Mouse (Mus musculus): ENCODE results near the gene Mafb. TPM values are rescaled to one million over a fixed set of nuclear protein-coding genes. Genes with fewer than 3 reads are reported as not detected.
A peak's percentile ranks its signal among the peaks of the same experiment; 100 is the strongest.

Gene Mafb
- polyA plus RNA-seq, 1 experiment from 2014 or later = 21.6 TPM

GRCm38 (mm10) chr2:160376236-160376635, 9.4 kb upstream of the Mafb start:
- WGBS = 35% methylated on average over 5 of the region's 5 CpGs
- H3K9me3 ChIP-seq = no peaks in the 10 kb centered on the region
- no peak for ATAC-seq (ENCODE audit: low FRiP score, low read depth)

DNA sequence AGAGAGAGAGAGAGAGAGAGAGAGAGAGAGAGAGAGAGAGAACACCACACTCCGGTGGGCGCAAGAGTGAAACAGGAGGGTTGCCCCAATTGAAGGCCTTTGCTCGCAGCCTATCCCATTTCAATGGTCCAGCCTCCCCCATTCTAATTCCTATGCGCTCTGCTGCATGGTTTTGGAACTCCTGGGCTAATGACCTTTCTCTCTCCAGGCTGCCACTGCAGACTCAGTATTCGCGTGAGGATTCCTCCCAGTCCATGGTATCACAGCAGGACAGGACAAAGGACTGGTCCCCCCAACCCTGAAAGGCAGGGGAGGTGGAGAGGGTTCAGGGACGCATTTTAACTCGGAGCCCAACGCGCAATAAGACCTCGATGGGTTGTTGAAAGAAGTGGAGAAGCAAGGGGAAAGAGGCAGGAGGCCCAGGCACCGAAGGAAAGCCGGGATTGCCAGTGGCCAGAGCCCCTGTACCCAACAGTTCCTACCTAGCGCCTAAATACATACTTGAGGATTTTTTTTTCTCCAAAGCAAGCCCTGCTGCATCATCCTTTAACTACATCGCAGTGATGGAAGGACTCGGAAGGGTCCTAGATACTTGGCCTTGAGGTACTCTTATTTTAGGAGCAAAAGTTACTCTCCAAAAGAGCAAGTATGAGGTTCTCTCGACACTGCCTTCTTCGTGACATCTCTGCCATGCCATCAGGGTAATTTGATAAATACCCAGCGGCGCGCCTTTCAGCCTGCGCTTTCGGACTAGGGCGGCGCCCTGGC, 3.0 kb upstream of the Mafb start:
- Histone ChIP-seq H3K4me3 (no peak overlapping the region), H3K36me3 (no peaks in the 10 kb centered on the region), H3K4me2 (replicated peaks) (peak overlapping the region; percentile 80), H3K4me1 (peaks cover 28% of the 10 kb centered on the region), H3K9me3 (no peaks in the 10 kb centered on the region), H3K27ac (no peak overlapping the region), H3K27me3 (replicated peaks) (peaks cover 84% of the 10 kb centered on the region), H3K9ac (no peak overlapping the region)
- 1% methylated on average over 25 of the region's 25 CpGs for WGBS
- no peak for ATAC-seq (ENCODE audit: low FRiP score, low read depth)

More at GRCm38 (mm10) chr2:160376236-160376635, 9.4 kb upstream of the Mafb start:
- Histone ChIP-seq H3K27ac (no peak overlapping the region), H3K9ac (no peak overlapping the region), H3K4me1 (no peaks in the 10 kb centered on the region), H3K27me3 (replicated peaks) (peaks cover 89% of the 10 kb centered on the region), H3K4me3 (no peak overlapping the region), H3K36me3 (no peaks in the 10 kb centered on the region), H3K4me2 (replicated peaks) (no peak overlapping the region)

DNA sequence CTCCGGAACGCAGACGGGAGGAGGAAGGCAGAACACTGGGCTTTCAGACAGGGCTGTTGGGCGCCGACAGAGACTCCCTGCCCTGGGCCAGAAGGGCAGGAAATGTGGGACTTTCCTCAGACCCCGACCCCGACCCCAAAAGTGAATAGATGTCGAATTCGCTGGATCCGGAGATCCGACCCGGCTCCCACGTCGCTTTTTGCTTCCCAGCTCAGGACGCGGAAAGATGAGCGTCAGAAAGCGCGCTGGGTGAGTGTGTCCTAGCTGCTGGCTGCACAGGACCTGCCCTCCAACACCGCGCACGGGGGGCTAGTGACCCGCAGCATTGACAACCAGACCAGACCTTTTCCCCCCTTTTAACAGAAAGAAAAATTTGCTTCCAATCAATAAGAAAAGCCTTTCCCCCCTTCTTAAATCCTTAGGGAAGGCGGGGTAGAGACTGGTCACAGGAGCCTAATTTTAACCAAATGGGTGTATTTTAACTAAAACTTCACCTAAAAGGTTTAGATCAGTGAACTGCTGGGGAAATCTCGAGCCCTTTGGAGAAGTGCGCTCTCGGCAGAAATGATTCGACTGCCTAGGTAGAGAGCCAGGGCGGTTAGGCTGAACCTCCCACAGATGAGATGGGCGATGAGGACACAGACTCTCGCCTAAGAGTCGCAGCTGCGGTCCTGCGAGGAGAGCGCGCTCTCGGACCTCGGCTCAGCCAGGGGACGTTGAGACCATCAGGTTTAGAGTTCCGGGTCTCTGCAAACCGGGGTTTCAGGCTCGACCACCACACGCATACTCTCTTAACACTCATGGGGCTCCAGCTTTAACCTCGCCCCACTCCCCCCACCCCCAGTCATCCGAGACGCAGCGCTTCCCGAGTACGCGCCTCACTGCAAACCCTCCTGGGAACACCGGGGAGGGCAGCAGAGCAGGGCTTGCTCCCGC, 1.8 kb upstream of the Mafb start:
- peaks cover 78% of the 10 kb centered on the region for H3K27me3 ChIP-seq (replicated peaks)
- peaks cover 28% of the 10 kb centered on the region for H3K4me1 ChIP-seq
- no peak for ATAC-seq (ENCODE audit: low FRiP score, low read depth)
- under 1% methylated on average over 52 of the region's 52 CpGs for WGBS
- no peak overlapping the region for H3K9ac ChIP-seq
- H3K4me2 ChIP-seq (replicated peaks) = peak overlapping the region; percentile 80
- no peak overlapping the region for H3K27ac ChIP-seq
- H3K36me3 ChIP-seq = no peaks in the 10 kb centered on the region
- peak overlapping the region; percentile 26; the same call in 1 of the 2 replicates for H3K4me3 ChIP-seq
- H3K9me3 ChIP-seq = no peaks in the 10 kb centered on the region

DNA sequence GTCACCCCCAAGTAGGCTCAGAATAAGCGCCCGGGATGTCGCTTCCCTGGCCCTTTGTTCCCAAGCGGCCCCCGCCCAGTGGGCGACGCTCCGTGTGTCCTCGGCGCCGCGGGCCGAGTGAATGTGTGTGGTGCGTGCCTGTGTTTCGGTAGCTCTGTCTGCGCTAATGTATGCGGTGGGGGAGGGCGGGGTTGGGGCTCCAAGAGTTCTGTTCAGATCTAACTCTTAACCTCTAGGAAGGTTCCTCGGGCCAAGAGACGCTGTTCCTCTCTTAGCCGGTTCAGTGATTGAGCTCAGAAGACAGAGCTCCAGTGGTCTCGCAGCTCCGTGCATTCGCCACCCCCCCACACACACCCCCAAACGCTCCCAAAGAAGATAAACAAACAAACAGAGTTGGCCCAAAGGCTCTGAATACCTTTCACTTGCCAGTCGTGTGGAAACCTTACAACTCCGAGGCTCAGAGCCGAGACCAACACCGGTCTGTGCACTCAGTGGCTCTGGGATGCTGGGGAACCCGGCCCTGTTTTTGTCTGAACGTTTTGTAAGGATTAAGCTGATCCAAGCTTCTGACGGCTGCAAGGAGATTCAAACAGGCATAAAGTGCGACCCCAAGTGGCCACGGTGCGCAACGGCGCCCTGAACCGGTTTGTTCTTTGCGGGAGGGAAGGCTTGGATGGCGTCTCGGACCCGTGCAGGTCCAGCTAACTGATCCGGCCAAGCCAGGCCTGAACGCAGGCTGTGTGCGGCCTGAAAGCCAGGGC, 763 bp upstream of the Mafb start:
- peak overlapping the region; percentile 80 for H3K4me2 ChIP-seq (replicated peaks)
- H3K9me3 ChIP-seq = no peaks in the 10 kb centered on the region
- H3K27ac ChIP-seq = peak overlapping the region; percentile 28
- WGBS = under 1% methylated on average over 45 of the region's 45 CpGs
- peak overlapping the region; percentile 59 for H3K4me3 ChIP-seq
- peaks cover 78% of the 10 kb centered on the region for H3K27me3 ChIP-seq (replicated peaks)
- peak; percentile 69 for ATAC-seq (ENCODE audit: low FRiP score, low read depth)
- H3K4me1 ChIP-seq = peaks cover 28% of the 10 kb centered on the region
- H3K9ac ChIP-seq = peak overlapping the region; percentile 65
- no peaks in the 10 kb centered on the region for H3K36me3 ChIP-seq

GRCm38 (mm10) chr2:160366111-160366979, 520 bp downstream of the Mafb start:
- Histone ChIP-seq H3K4me1 (peaks cover 31% of the 10 kb centered on the region), H3K4me2 (replicated peaks) (peak overlapping the region; percentile 80), H3K36me3 (no peaks in the 10 kb centered on the region), H3K9me3 (no peaks in the 10 kb centered on the region), H3K9ac (peak overlapping the region; percentile 65), H3K27me3 (replicated peaks) (peaks cover 78% of the 10 kb centered on the region), H3K4me3 (peak overlapping the region; percentile 59), H3K27ac (peak overlapping the region; percentile 28; the same call in 1 of the 2 replicates)
- peak; percentile 10; the same call in 1 of the 2 replicates for ATAC-seq (ENCODE audit: low FRiP score, low read depth)
- WGBS = under 1% methylated on average over 91 of the region's 95 CpGs

DNA sequence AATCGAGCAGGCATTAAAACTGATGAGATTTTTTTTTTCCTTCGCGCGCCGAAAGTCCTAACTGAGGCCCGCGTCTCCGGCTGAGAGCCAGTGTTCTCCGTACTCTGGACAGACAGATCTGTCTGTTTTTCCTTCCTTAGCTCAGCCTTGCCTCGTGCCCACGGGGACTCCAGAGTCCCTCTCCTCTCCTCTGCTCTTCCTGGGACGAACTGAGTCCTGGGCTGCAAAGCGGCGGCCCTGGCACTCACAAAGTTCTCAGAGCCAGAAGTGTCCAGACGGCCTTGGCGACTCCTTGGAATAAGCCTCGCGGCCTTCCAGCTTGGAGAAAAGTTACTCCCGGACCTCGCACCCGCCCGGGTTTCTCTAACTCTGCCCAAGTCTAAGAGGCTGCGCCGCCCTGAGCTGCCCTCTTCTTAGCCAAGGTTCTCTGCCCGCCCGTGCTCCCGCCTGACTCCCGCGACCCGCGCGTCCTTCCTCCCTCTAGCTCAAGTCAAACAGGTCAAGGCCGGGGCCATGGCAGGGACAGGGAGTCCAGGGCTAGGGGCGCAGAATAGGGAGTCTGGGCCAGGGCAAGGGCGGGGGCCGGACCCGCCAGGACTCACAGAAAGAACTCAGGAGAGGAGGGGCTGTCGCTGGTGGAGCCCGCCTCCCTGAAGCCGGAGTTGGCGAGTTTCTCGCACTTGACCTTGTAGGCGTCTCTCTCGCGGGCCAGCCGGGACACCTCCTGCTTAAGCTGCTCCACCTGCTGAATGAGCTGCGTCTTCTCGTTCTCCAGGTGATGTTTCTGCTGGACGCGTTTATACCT, 1.6 kb downstream of the Mafb start:
- Histone ChIP-seq H3K9ac (peak overlapping the region; percentile 65), H3K27ac (no peak overlapping the region)

DNA sequence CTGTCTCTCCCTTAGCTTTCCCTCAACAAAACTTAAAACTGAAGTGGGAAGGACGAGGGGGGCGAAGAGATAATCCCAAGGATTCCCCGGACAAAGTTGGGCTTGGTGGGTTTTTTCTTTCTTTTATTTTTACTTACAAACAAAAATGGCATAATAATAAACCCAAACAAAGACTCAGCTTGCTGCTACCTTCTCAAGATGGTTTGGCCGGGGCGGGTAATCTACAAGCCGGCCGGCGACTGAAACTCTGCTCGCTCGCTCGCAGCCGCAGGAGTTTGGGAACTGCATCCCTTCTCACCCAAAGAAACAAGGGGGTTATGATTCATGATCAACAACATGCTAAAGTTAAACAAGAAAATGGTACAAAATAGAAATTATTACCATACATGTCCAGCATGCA, 2.2 kb downstream of the Mafb start:
- Histone ChIP-seq H3K9me3 (no peaks in the 10 kb centered on the region), H3K27ac (no peak overlapping the region), H3K36me3 (no peaks in the 10 kb centered on the region), H3K4me2 (replicated peaks) (peak overlapping the region; percentile 80), H3K4me1 (peaks cover 34% of the 10 kb centered on the region), H3K4me3 (peak overlapping the region; percentile 59), H3K27me3 (replicated peaks) (peaks cover 78% of the 10 kb centered on the region), H3K9ac (no peak overlapping the region)
- under 1% methylated on average over 12 of the region's 12 CpGs for WGBS
- no peak for ATAC-seq (ENCODE audit: low FRiP score, low read depth)

More for the DNA sequence above, 1.6 kb downstream of the Mafb start:
- Histone ChIP-seq H3K4me3 (peak overlapping the region; percentile 59), H3K36me3 (no peaks in the 10 kb centered on the region), H3K27me3 (replicated peaks) (peaks cover 78% of the 10 kb centered on the region), H3K9me3 (no peaks in the 10 kb centered on the region), H3K4me2 (replicated peaks) (peak overlapping the region; percentile 80), H3K4me1 (peaks cover 34% of the 10 kb centered on the region)
- no peak for ATAC-seq (ENCODE audit: low FRiP score, low read depth)
- under 1% methylated on average over 50 of the region's 50 CpGs for WGBS

DNA sequence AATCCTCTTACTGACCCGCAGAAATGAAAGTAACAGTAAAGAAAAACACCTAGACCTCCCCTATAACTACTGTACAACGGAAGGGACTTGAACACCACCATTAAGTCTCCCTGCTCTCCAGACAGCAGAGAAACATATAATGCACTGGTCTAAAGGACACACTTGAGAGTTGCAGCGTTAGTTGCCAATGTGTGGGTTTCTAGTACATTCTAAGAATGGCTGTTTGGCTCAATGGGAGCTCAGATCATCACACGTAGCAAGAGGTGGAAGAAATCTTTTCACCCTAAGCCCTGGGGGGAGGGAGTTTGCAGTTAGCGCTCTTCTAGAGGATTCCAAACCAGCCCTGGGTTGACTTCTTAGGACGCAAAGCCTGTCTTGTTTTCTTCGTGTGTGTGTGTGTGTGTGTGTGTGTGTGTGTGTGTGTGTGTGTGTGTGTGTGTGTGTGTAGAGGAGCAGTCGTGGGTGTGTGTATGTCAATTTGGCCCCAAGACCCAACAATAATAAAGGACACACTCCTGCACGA, 2.7 kb downstream of the Mafb start:
- H3K9me3 ChIP-seq = no peaks in the 10 kb centered on the region
- no peak overlapping the region for H3K27ac ChIP-seq
- H3K27me3 ChIP-seq (replicated peaks) = peaks cover 78% of the 10 kb centered on the region
- peak overlapping the region; percentile 59 for H3K4me3 ChIP-seq
- H3K4me1 ChIP-seq = peaks cover 29% of the 10 kb centered on the region
- no peak for ATAC-seq (ENCODE audit: low FRiP score, low read depth)
- H3K4me2 ChIP-seq (replicated peaks) = peak overlapping the region; percentile 80
- no peaks in the 10 kb centered on the region for H3K36me3 ChIP-seq
- under 1% methylated on average over 9 of the region's 9 CpGs for WGBS
- H3K9ac ChIP-seq = 0 out of 2 replicates have a peak overlapping the region, but pooled peaks have one; percentile 3

GRCm38 (mm10) chr2:160363201-160363600, 3.7 kb downstream of the Mafb start:
- H3K9me3 ChIP-seq = no peaks in the 10 kb centered on the region
- H3K9ac ChIP-seq = no peak overlapping the region
- no peak overlapping the region for H3K27ac ChIP-seq
- peaks cover 77% of the 10 kb centered on the region for H3K27me3 ChIP-seq (replicated peaks)
- 0 out of 2 replicates have a peak overlapping the region, but pooled peaks have one; percentile 80 for H3K4me2 ChIP-seq (replicated peaks)
- no peaks in the 10 kb centered on the region for H3K36me3 ChIP-seq
- peak overlapping the region; percentile 5; the same call in 1 of the 2 replicates for H3K4me3 ChIP-seq
- 10% methylated on average over 4 of the region's 4 CpGs for WGBS
- ATAC-seq (ENCODE audit: low FRiP score, low read depth) = no peak
- peaks cover 26% of the 10 kb centered on the region; the same call in 1 of the 2 replicates for H3K4me1 ChIP-seq

GRCm38 (mm10) chr2:160361442-160362121, 5.3 kb downstream of the Mafb start:
- Histone ChIP-seq H3K9ac (no peak overlapping the region), H3K9me3 (no peaks in the 10 kb centered on the region), H3K27ac (no peak overlapping the region), H3K4me2 (replicated peaks) (0 out of 2 replicates have a peak overlapping the region, but pooled peaks have one; percentile 12), H3K4me1 (peaks cover 28% of the 10 kb centered on the region; the same call in 1 of the 2 replicates), H3K4me3 (no peak overlapping the region), H3K36me3 (no peaks in the 10 kb centered on the region), H3K27me3 (replicated peaks) (peaks cover 79% of the 10 kb centered on the region)
- no peak for ATAC-seq (ENCODE audit: low FRiP score, low read depth)
- 9% methylated on average over 16 of the region's 16 CpGs for WGBS
